Mouse (Mus musculus) MEL (cell line): ENCODE measurements at regions not wholly inside any gene's neighbourhood (a gene's known extent, or its start where the extent isn't known, plus 50 kb on each side); places are given as distances from the start of the nearest gene placed in this dataset.

Experiments
- CTCF ChIP-seq, 3 experiments: IDR thresholded peaks in 2 of 3; conservative IDR thresholded peaks in 1 of 3; 2 replicates each; pipeline ENCODE4 v1.5.1; 2011 to 2012; ENCODE audit warnings: low read length in 3 of 3, low read depth in 2 of 3, mild to moderate bottlenecking in 2 of 3, improper control_type of control experiment in 1 of 3, inconsistent platforms in 1 of 3, mixed read lengths in 1 of 3, moderate library complexity in 1 of 3; ENCODE audit not compliant: control insufficient read depth in 1 of 3, insufficient read depth in 1 of 3, poor library complexity in 1 of 3, severe bottlenecking in 1 of 3
- E2F4 ChIP-seq: IDR thresholded peaks from 2 replicates; pipeline ENCODE4 v1.6.1; 2011; ENCODE audit warnings: low read depth, low read length, improper control_type of control experiment, borderline replicate concordance
- EP300 ChIP-seq, 2 experiments: IDR thresholded peaks; 2 replicates each; pipeline ENCODE4 v1.6.1; 2011; ENCODE audit warnings: improper control_type of control experiment in 2 of 2, low read length in 2 of 2, low read depth in 1 of 2, mild to moderate bottlenecking in 1 of 2
- GATA1 ChIP-seq: IDR thresholded peaks from 2 replicates; pipeline ENCODE4 v1.6.1; 2011; ENCODE audit warnings: low read depth, low read length, improper control_type of control experiment
- HCFC1 ChIP-seq: IDR thresholded peaks from 2 replicates; pipeline ENCODE4 v1.6.1; 2012; ENCODE audit warnings: low read depth, mild to moderate bottlenecking, inconsistent platforms, low read length, improper control_type of control experiment, moderate library complexity
- MEF2A ChIP-seq: IDR thresholded peaks from 2 replicates; pipeline ENCODE4 v1.6.1; 2014; ENCODE audit warnings: low read depth, mild to moderate bottlenecking, inconsistent platforms, low read length, improper control_type of control experiment; ENCODE audit not compliant: poor library complexity, insufficient replicate concordance, severe bottlenecking; ENCODE audit errors: extremely low read depth
- MYC ChIP-seq: IDR thresholded peaks from 2 replicates; pipeline ENCODE4 v1.6.1; 2011; ENCODE audit warnings: low read depth, mild to moderate bottlenecking, low read length, improper control_type of control experiment, moderate library complexity
- NELFE ChIP-seq: IDR thresholded peaks from 2 replicates; pipeline ENCODE4 v1.6.1; 2011; ENCODE audit warnings: low read depth, low read length, improper control_type of control experiment
- POLR2A ChIP-seq, 2 experiments: IDR thresholded peaks; 2 replicates each; pipeline ENCODE4 v1.6.1; 2011 to 2012; ENCODE audit warnings: low read length in 2 of 2, mild to moderate bottlenecking in 2 of 2, control low read depth in 1 of 2, improper control_type of control experiment in 1 of 2, low read depth in 1 of 2, moderate library complexity in 1 of 2; ENCODE audit not compliant: control insufficient read depth in 1 of 2, insufficient read depth in 1 of 2, poor library complexity in 1 of 2
- POLR2AphosphoS2 ChIP-seq: IDR thresholded peaks from 2 replicates; pipeline ENCODE4 v1.6.1; 2011; ENCODE audit warnings: low read length, improper control_type of control experiment
- SIN3A ChIP-seq: IDR thresholded peaks from 2 replicates; pipeline ENCODE4 v1.6.1; 2012; ENCODE audit warnings: low read length, improper control_type of control experiment, inconsistent platforms
- ZC3H11A ChIP-seq: IDR thresholded peaks from 2 replicates; pipeline ENCODE4 v1.6.1; 2012; ENCODE audit warnings: low read depth, mild to moderate bottlenecking, inconsistent platforms, low read length, improper control_type of control experiment
- ZNF384 ChIP-seq: IDR thresholded peaks from 2 replicates; pipeline ENCODE4 v1.6.1; 2012; ENCODE audit warnings: low read depth, mild to moderate bottlenecking, inconsistent platforms, low read length, improper control_type of control experiment

DNA sequence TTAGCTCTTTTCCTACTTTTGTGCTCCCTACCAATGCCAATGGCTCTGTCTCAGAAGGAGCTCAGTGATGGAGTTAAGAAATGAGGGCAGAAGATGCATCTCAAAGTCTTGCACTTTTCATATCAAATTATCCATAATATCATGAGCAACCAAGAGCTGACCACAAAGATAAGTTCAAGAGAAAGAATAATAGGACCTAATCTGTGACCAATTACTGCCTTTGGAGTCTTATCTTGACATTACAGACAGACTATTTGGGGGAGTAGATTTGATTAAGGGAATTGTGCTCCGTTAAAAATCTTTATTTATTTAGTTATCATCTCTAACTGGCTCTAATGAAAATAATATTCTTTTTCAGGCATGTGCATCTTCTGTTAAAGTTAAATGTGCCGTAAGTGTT, 189.1 kb upstream of the Irak1bp1 start:
- TF ChIP-seq POLR2A (IDR thresholded peaks at IDR 0.05; ENCODE audit: control insufficient read depth in 1 of 2, insufficient read depth in 1 of 2, low read depth in 1 of 2, low read length in 2 of 2, poor library complexity in 1 of 2): no peak
- TF ChIP-seq ZC3H11A: no peak
- no peak for TF ChIP-seq E2F4
- TF ChIP-seq MEF2A: no peak
- no peak for TF ChIP-seq ZNF384
- TF ChIP-seq POLR2AphosphoS2: no peak
- TF ChIP-seq CTCF (IDR thresholded peaks at IDR 0.05 in 2 of 3, conservative IDR thresholded peaks at IDR 0.05 in 1 of 3; ENCODE audit: control insufficient read depth in 1 of 3, insufficient read depth in 1 of 3, low read depth in 2 of 3, low read length in 3 of 3, poor library complexity in 1 of 3, severe bottlenecking in 1 of 3): no peak
- peak in 1 of 2 experiments; percentile 67; a peak in 1 of 4 replicates for TF ChIP-seq EP300 (IDR thresholded peaks at IDR 0.05; ENCODE audit: low read depth in 1 of 2, low read length in 2 of 2)
- TF ChIP-seq HCFC1: no peak
- no peak for TF ChIP-seq NELFE
- TF ChIP-seq GATA1: peak; percentile 35; the same call in 1 of the 2 replicates
- TF ChIP-seq MYC: no peak
- no peak for TF ChIP-seq SIN3A
